Mouse (Mus musculus) A20 (cell line): ENCODE measurements around the gene Dlx4.
A peak's percentile ranks its signal among the peaks of the same experiment; 100 is the strongest.

ENCODE experiments used
- DNase-seq: peaks from one replicate; pipeline ENCODE4 v3.0.0-alpha.2; 2011; ENCODE audit warnings: low read depth, low spot score

Dlx4 gene

DNA sequence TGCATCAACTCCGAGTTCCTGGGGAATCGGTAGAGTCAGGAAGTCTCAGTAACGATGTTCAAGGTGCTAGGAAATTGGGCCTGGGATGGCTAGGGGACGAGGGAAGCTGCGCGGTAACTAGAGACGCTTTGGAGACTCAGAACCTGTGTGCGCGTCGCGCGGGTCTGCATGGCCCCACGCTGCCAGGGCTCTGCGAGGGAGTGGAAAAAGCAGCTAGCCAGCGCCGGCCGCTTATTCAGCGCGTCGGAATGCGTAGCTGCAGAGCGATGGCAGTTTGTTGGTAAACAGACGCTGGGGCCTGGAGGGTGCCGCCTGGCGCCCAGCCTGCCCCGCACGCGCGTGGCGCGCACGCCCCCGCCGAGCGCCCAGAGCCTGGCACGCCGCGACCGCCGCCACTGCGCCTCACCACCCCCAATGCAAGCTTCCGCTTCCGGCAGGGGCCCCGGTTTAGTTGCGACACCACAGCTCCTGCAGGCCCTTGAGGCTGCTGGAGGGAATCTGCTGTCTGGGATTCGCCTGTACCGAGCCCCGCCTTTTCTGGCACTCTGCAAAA is at the start of gene Dlx4:
TSS of gene Dlx4 (minus strand) at position 413 of the 553 bp plus-strand sequence.
- DNase-seq: no peak

DNA sequence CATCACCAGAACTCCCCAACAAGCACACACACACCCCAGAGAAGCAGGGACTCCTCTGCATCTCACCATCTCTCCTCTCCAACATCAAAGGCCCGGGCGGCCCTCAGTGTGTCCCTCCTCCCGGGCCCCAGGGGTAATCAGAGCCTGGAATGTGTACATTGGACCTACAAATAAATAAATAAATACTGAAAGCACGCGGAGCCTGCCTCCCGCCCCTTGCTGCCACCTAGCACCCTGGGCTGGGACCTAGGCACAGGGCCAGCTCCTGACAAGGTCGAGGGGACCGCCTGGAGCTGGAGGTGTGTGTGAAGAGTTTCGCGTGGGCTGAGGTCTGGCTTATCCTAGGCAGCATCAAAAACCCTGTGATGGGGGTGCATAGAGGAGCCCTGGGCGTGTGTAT is 43.8 kb upstream of the Dlx4 start:
- DNase-seq: no peak

DNA sequence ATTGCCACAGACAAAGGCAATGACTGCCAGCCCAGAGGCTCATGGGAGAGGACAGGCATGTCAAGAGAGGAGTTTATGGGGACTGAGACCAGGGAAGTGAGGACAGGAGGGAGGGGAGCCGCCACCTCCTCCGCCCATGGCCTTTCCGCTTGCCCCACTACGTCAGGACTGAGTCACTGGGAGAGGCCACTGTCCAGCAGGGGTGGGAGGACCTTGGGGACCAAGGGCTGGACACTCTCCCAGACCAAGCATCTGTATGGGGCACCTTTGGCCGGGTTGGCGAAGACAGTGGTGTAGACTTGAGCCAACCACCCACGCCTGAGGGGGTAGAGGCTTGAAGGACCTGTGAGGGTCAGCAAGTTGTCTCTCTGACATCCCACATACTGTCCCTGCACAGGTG is 40.8 kb upstream of the Dlx4 start:
- no peak for DNase-seq

DNA sequence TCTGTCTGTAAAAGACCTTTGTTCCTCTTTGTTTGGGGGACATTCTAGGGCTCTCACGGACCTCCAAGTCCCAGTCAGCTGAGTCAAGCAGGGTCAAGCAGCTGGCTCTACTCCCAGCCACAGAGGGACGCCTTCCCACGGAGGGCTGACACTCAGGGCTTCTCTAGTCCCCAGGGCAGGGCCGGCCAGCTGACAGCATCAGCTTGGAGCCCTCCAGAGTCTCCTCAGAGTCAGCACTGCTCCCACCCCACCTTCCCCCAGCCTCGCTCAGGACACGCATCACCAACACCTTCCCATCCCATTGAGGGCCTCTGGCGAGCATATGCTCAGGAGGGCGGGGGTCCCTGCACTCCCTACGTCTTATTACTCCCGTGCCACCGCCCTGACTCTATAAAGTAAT is 39.6 kb upstream of the Dlx4 start:
- no peak for DNase-seq

DNA sequence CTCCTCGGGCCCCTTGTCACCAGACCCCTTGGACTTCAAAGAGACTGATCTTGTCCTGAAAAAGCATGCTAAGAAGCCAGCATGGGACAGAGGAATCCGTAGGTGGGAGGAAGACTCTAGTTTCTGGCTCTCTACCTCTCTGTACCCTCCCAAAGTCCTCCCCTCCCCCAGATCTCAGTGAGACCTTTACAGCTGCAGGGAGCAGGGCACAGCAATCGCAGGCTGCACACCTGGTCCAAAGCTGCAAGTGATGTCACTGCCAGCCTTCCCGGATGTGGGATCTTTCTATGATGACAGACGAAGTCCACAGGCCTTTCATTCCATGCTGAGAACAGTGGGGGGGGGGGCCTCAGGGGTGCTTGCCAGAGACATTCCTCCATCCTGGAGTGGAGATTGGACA is 38.5 kb upstream of the Dlx4 start:
- DNase-seq: no peak

DNA sequence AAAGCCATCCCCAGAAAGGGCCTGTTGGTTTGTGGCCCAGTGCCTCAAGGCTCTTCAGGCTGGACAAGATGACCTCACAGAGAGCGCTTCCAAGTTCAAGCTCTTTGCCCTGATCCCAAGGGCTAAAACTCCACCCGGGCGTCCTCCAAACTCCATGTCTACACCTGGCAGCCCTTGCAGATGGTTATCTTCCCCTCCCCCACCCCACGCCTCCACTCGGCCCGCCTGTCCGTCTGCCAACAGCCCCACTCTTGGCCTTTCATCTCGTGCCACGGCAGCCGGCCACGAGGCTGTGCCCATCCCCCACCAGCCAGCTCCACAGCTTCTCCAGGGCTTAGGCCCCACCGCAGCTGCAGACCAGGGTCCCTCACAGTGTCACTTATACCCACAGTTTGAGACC is 33.2 kb upstream of the Dlx4 start:
- DNase-seq: no peak

DNA sequence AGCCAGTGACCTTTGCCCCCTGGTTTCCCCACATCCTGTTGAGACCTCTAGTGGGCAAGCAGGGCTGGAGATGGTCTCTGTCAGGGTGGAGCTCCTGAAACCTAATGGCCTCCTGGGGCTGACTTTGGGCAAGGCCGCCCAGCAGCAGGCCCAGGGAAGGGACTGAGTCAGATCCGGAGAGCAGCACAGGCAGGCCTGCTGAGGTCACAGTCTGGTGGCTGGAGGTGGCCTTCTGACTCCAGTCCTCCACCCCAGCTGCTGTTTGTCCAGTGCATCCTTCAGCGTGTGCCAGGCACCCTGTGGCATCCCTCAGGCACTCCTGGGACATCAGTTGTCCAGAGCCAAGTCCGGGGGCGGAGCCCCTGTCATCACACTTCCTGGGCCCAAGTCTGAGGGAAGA is 19.8 kb upstream of the Dlx4 start:
- DNase-seq: no peak

DNA sequence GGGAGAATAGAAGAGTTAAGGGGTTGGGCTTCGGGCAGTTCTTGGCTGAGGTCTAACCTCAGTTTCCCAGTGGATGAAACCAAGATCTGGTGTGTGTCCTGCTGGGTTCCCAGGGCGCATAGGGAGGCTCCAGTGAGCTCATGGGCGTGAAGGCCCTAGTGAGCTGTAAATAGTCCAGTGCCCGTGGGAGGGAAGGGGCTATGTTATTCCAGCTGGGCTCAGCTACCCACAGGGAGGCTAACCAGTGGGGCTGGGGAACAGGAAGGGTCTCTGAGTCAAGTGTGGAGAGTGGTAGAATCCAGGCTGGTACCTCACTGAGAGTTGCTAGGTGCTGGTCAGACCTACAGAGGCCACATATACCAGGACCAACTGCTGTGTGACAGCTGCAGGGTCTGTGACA is 15.6 kb upstream of the Dlx4 start:
- DNase-seq: no peak

DNA sequence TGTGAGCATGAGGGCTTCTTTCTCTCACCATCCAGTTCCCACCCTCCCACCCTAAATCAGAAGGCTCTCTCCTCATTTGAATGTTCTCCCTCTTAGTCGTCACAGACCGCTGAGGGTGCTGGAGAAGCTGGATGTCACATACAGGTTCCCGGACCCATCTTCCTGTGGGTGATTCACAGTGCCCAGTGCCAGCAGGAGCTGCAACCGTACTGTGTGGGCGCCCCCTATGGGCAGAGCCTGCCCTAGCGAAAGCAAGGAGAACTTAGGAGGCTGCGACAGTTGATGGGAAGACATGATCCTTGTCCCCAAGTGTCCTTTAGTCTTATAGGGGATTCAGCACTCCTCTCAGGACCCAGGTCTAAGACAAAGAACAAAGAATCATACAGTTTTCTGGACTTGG is 14.6 kb upstream of the Dlx4 start:
- DNase-seq: peak; percentile 37

DNA sequence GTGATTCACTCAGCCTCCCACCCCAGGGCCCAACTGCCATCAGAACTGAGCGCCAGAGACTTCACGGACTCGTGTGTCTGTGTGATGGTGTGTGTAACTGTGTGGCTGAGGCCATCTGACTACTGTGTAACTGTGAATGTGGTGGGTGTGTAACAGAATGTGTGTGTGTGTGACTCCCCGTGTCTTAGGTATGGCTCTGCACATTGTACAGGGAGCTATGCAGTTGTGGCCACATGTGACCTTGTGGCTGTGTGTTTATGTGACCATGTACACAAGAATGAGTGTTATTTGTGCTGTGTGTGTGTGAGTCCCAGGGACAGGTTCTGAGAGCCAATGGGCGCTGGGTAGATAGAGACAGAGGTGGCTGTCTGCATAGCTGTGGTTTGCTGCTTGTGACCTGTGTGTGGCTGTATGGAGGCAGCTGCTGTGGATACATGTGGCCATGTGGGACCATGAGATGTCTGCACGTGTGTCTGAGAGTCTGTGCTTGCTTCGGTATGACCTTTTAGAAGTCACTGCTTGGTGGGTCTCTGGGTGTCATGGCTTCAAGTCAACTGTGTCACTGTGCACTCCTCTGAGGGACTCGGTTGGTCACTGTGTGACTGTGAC is 13.8 kb upstream of the Dlx4 start:
- no peak for DNase-seq

DNA sequence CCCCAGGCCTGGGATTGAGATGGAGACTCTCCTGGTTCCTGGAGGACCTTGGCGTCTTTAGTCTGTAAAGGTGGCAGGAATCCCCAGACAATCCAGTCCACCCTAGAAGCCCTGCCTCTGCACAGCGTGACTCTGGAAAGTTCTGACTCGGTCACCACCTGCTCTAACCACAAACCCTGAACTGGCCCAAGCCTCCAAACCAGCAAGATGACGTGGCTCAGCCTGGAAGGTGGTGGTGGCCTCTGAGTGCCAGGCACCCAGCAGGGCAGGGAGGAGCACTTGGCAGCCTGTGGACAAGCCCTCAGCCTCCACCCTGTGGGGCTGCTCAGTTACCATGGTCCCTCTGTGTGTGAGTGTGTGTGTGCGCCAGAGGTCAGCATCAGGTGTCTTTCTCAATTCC is 11.8 kb upstream of the Dlx4 start:
- DNase-seq: no peak

DNA sequence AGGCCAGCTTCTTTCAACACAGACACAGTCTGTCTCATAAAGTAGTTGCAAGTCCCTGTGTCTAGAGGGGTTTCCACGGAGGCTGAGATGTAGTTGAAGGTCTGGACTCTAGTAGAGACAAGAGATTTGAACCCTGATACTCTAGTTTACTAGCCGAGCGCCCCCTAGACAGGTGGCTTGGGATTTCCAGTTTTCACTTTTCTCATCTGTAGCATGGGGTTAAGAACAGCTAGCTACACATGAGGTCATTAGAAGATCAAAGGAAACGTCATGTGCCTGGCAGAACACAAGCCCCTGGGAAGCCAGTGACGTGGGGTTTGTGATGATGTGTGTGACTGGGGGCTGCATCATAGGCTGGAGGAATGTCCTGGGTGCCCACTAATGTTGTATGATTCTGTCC is 11.3 kb upstream of the Dlx4 start:
- no peak for DNase-seq

DNA sequence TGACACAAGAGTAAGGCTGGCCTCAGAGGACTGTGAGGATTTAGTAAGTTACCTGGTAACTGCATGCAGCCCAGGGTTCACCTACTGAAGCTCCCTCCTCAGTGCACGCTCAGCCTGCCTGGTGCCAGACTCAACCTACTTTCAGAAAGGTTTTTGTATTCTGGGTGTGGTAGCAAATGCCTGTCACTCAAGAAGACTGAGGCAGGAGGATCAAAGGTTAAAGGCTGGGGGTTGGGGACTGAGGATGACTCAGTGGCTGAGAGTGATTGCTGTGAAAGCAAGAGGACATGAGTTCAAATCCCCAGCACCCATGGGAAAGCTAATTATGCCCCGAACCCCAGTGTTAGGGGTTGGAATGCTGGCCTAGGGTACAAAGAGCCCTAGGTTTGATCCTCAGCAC is 9.4 kb upstream of the Dlx4 start:
- DNase-seq: no peak

DNA sequence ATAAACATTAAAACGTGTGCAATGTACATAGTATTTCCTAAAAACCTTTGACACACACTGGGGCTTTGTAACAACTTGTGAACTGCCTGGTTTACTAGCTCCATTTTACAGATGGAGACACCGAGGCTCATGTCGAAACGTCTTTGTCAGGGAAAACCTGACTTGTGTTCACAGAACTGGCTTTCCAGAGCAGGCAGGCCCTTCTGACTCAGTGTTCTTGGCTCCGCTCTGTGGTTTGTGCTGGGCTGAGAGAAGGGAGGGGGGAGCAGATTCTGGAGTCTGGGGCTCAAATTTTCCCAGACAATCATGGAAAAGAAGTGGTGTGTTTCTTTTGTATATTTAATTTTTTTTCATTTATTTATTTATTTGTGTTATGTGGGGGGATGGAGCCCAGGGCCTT is 7.6 kb upstream of the Dlx4 start:
- DNase-seq: no peak

DNA sequence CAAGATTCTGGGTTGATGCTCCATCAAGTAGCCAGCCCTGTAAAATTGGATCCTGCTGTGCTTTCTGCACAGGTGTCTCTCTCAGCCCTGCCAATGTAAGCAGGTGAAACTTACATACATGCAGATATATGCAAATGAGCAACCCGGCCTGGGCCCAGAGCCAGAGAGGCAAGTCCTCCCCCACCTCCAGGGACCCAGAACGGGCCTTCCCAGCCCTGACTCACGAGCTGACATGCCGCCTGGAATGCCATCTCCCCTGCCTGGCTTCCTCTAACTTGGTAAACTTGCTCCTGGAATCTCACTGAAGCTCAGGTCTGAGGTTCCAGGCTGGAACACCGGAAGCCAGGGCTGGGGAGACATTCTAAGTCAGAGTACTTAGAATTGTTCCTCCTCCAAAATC is 7.1 kb upstream of the Dlx4 start:
- no peak for DNase-seq

DNA sequence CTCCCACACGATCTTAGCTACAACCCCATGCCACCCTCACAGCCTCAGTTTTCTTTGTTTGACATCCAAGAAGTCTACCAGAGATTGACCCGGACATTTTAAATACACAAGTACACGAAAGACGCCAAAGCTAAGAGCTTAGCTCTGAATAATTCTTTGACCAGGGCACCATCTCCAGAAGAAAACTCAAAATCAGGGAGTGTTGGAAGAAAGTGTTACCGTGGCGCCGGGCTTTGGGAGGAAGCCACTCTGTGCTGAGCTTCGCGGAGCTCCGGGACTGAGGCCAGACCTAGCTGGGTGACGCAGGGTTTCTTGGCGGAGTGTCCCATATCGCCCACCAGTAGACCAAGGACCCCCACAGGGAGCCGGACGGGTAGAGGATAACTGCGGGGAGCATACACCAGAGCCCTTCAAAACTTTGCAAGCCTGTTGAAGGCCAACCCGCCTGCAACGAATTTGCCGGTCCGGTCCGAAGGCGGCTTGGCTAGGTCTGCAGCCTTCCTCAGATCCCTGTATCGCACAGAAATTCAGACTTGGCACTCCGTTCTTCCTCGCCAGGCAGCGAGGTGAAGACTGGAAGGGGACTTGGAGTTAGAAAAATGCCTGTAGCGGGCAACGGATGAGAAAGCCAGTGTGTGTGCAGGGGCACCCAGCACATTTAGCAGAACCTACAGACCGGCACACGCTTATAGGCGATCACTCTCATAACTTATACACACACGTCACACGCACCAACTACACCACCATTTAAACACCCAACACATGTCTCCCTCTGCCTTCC is 4.4 kb upstream of the Dlx4 start:
- DNase-seq: no peak

DNA sequence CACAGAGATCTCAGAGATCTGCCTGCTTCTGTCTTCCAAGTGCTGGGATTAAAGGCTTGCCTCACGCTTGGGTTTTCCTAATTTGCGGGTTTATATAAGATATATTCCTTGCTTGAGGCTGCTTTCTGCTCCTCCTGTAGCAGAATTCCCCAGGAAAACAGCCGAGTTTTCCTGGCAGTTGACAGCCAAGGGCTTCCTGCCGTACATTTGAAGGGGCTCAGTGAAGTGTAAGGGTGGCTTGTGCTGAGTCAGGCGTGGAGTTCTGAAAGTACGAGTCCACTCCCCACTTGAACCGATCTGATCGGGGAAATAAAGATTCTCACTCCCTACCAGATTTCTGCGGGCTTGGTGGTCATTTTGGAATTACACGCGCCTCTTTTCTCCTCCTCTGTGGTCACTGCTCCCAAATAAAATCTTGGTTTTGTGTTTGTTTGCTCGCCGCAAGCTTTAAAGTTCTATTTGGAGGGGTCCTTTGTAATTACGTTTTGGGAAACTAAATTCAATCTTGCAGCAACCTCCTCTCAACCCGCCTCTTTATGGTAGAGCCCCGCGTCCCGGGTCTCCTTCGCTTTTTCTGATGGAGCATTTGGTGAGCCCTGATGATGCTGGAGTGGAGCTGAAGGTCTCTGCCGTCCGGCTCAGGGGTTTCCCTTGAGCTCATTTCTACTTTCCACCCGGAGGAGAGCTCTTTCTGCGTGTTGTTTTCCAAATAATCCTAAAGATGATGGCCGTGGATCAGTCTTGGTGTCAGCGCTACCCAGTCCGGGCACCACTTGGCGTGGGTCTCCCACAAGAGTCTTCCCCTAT is 3.6 kb upstream of the Dlx4 start:
- no peak for DNase-seq

DNA sequence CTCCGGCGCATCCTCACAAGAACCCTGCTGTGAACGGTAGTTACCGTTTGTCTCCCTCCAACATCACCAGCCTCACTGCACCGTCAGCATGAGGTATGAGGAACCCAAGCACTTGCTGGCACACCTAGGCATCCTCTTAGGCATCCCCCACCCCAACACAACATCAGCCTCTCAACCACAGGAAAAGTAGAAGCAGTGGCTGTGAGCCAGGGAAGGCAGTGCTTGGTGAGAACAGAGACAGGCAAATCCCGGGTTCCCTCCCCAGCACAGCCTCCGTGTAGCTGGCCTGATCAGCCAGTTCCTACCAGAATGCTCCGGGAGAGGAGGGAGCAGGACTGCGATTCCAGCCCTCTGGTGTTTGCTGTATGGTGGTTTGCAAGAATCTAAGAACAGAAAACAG is 2.7 kb upstream of the Dlx4 start:
- DNase-seq: no peak

DNA sequence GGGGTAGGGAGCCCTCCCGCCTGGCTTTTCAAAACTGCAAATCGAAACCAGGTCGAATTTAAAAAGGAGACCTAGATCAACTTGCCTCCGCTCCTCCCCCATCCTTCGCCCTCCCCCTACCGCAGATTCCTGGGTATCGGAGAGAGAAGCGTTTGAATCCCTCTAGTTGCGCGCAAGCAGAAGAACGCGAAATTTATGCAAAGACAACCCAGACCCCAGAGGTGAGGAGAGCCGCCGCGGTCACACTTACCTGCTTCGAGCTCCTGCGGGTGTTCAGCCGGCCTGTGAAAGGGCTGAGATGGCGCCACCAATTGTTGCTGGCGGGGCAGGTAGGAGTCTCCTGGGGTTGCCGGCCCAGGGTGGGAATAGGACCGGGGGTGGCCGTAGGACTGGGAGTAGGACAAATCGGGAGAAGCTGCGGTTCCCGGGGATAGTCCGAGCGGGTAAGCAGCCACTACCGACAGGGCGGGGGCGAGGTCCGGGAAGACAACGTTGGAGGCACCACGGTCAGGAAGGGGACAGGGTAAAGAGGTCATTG is 1.0 kb downstream of the Dlx4 start:
- no peak for DNase-seq

DNA sequence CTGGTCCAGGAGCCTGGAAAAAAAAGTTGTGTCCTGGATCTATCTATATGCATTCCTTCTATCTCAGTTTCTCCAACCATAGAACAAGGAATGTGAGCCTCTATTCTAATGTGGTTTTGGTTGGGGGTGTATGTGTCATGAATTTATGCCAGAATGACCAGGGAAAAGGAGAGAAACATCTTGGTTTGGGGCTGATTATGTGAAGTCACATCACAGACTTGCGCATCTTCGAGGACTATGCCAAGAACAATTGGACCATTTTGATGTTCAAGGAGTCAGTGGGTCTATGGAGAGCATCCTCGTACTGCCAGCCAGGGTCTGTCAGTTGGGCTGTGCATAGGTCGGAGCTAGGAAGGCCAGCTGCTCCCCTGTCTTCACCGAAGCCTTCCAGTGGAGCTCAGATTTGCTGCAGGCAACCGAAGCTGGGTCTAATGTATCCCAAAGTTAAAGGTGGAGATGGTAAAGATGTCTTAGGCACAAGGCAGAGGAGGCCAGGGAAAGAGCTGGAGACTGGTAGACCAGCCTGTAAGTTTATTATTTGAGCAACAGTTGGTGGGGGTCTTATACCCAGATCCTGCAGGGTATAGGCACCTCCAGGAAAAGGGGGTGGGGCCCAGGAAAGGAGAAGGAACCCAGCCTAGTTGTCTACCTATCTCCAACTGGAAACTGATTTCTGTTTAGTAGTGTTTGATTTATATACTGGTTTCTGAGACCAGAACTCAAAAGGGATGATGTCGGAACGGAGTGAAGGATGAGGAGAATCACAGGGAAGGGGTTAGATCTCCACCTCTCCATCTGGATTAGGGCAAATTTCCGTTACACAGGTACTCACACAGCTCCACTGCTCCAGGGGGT is 1.7 kb downstream of the Dlx4 start:
- no peak for DNase-seq

DNA sequence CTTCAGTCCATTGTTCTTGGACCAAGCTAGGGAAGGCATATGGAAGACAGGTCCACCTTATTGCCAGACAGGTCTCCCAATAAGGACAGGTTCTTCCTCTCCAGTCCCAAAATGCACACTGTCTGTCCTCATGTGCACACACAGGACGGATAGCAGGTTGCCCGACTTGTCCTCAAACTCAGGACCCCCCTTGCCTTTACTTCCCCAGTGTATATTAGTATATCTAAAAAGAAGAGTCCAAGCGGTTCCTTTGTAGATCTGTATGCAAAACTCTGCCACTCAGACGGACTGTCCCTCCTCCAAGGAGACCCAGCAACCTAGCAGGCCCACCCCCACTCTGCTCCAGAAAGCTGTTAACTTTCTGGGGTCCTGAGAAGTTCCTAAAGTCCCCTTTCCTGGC is 2.4 kb downstream of the Dlx4 start:
- DNase-seq: no peak
